Mouse (Mus musculus) CH12.LX (cell line): ENCODE measurements around the gene Fbrsl1. TPM values are rescaled to one million over a fixed set of nuclear protein-coding genes. Genes with fewer than 3 reads are reported as not detected.

Experiments used
- DNase-seq: peaks from one replicate; pipeline ENCODE4 v3.0.0-alpha.2; 2013; ENCODE audit errors: extremely low read depth
- H3K27ac ChIP-seq: 2 replicates; pipeline ENCODE4 v1.5.1; 2012; ENCODE audit warnings: low read depth, mild to moderate bottlenecking, control low read depth, moderate library complexity; ENCODE audit not compliant: insufficient read depth
- H3K27me3 ChIP-seq: replicated peaks from 2 replicates; pipeline ENCODE3; 2012; ENCODE audit warnings: inconsistent platforms
- H3K36me3 ChIP-seq, 2 experiments: replicated peaks in 1 of 2; 2 replicates each; pipeline versions ENCODE3 to v1.6.1; 2012; ENCODE audit warnings: inconsistent platforms in 1 of 2, low read length in 1 of 2, mild to moderate bottlenecking in 1 of 2, mixed read lengths in 1 of 2, moderate library complexity in 1 of 2; ENCODE audit not compliant: control insufficient read depth in 1 of 2, insufficient read depth in 1 of 2
- H3K4me1 ChIP-seq, 2 experiments: 2 replicates each; pipeline ENCODE4 v1.6.1; 2012; ENCODE audit warnings: inconsistent platforms in 1 of 2, moderate library complexity in 1 of 2; ENCODE audit not compliant: insufficient read depth in 2 of 2, control insufficient read depth in 1 of 2
- H3K4me2 ChIP-seq: 2 replicates; pipeline ENCODE4 v1.6.1; 2012; ENCODE audit warnings: low read depth, mild to moderate bottlenecking, control low read depth; ENCODE audit not compliant: poor library complexity, insufficient read depth, severe bottlenecking
- H3K4me3 ChIP-seq, 3 experiments: fragments of 150-350 bp in 1 of 3; sonication (generic) in 1 of 3; replicated peaks in 1 of 3; 2 replicates each; pipeline versions ENCODE3 to v1.5.1; 2011 to 2012; ENCODE audit warnings: low read depth in 2 of 3, low read length in 2 of 3, mild to moderate bottlenecking in 2 of 3, moderate library complexity in 2 of 3, control low read depth in 1 of 3, improper control_type of control experiment in 1 of 3, inconsistent platforms in 1 of 3, mixed read lengths in 1 of 3; ENCODE audit not compliant: poor library complexity in 1 of 3
- H3K79me2 ChIP-seq: replicated peaks from 2 replicates; pipeline ENCODE4 v1.6.1; 2012; ENCODE audit warnings: mild to moderate bottlenecking, moderate library complexity; ENCODE audit not compliant: control insufficient read depth, poor library complexity, insufficient read depth, severe bottlenecking; ENCODE audit errors: extremely low read depth
- H3K9ac ChIP-seq: 2 replicates; pipeline ENCODE4 v1.6.1; 2012; ENCODE audit warnings: low read depth, mild to moderate bottlenecking, control low read depth, moderate library complexity; ENCODE audit not compliant: insufficient read depth
- H3K9me3 ChIP-seq: replicated peaks from 2 replicates; pipeline ENCODE3; 2012; ENCODE audit warnings: low read length, inconsistent platforms, mixed read lengths
- BHLHE40 ChIP-seq: IDR thresholded peaks from 2 replicates; pipeline ENCODE4 v1.6.1; 2011; ENCODE audit warnings: mild to moderate bottlenecking, low read depth, low read length, improper control_type of control experiment
- CHD2 ChIP-seq: IDR thresholded peaks from 2 replicates; pipeline ENCODE4 v1.6.1; 2011; ENCODE audit warnings: low read length, improper control_type of control experiment
- CTCF ChIP-seq, 2 experiments: IDR thresholded peaks in 1 of 2; conservative IDR thresholded peaks in 1 of 2; 2 replicates each; pipeline ENCODE4 v1.5.1; 2011 to 2012; ENCODE audit warnings: low read depth in 2 of 2, low read length in 2 of 2, improper control_type of control experiment in 1 of 2, inconsistent platforms in 1 of 2, mild to moderate bottlenecking in 1 of 2, moderate library complexity in 1 of 2
- GABPA ChIP-seq: IDR thresholded peaks from 2 replicates; pipeline ENCODE4 v1.6.1; 2012; ENCODE audit warnings: low read depth, low read length, improper control_type of control experiment, inconsistent platforms; ENCODE audit not compliant: insufficient replicate concordance
- HCFC1 ChIP-seq: IDR thresholded peaks from 2 replicates; pipeline ENCODE4 v1.6.1; 2012; ENCODE audit warnings: low read depth, mild to moderate bottlenecking, inconsistent platforms, low read length, improper control_type of control experiment
- KAT2A ChIP-seq: IDR thresholded peaks from 2 replicates; pipeline ENCODE4 v1.6.1; 2012; ENCODE audit warnings: low read length, improper control_type of control experiment, inconsistent platforms; ENCODE audit not compliant: insufficient replicate concordance
- MAFK ChIP-seq: IDR thresholded peaks from 2 replicates; pipeline ENCODE4 v1.6.1; 2011; ENCODE audit warnings: low read length, improper control_type of control experiment; ENCODE audit not compliant: insufficient replicate concordance
- MAZ ChIP-seq: IDR thresholded peaks from 2 replicates; pipeline ENCODE4 v1.6.1; 2012; ENCODE audit warnings: low read depth, mild to moderate bottlenecking, inconsistent platforms, low read length, improper control_type of control experiment, moderate library complexity
- MEF2A ChIP-seq: IDR thresholded peaks from 2 replicates; pipeline ENCODE4 v1.6.1; 2014; ENCODE audit warnings: low read depth, mild to moderate bottlenecking, inconsistent platforms, low read length, improper control_type of control experiment, borderline replicate concordance
- MYC ChIP-seq: IDR thresholded peaks from 2 replicates; pipeline ENCODE4 v1.6.1; 2011; ENCODE audit warnings: low read depth, mild to moderate bottlenecking, improper control_type of control experiment, low read length
- PAX5 ChIP-seq: IDR thresholded peaks from 2 replicates; pipeline ENCODE4 v1.6.1; 2012; ENCODE audit warnings: low read length, inconsistent platforms, mixed read lengths
- POLR2AphosphoS2 ChIP-seq: IDR thresholded peaks from 2 replicates; pipeline ENCODE4 v1.6.1; 2011; ENCODE audit warnings: low read depth, low read length, improper control_type of control experiment
- RAD21 ChIP-seq: IDR thresholded peaks from 2 replicates; pipeline ENCODE4 v1.6.1; 2011; ENCODE audit warnings: low read depth, mild to moderate bottlenecking, low read length, improper control_type of control experiment, moderate library complexity
- RCOR1 ChIP-seq: conservative IDR thresholded peaks from 2 replicates; pipeline ENCODE4 v1.6.1; 2012; ENCODE audit warnings: low read depth, mild to moderate bottlenecking, inconsistent platforms, low read length, improper control_type of control experiment
- TBP ChIP-seq: conservative IDR thresholded peaks from 2 replicates; pipeline ENCODE4 v1.6.1; 2011; ENCODE audit warnings: low read depth, low read length, improper control_type of control experiment
- TCF12 ChIP-seq: IDR thresholded peaks from 2 replicates; pipeline ENCODE4 v1.6.1; 2014; ENCODE audit warnings: low read depth, mild to moderate bottlenecking, inconsistent platforms, low read length, improper control_type of control experiment
- USF2 ChIP-seq: conservative IDR thresholded peaks from 2 replicates; pipeline ENCODE4 v1.6.1; 2011; ENCODE audit warnings: low read depth, low read length, improper control_type of control experiment
- ZC3H11A ChIP-seq: IDR thresholded peaks from 2 replicates; pipeline ENCODE4 v1.6.1; 2012; ENCODE audit warnings: low read depth, mild to moderate bottlenecking, inconsistent platforms, low read length, improper control_type of control experiment
- ZKSCAN1 ChIP-seq: IDR thresholded peaks from 2 replicates; pipeline ENCODE4 v1.6.1; 2012; ENCODE audit warnings: low read depth, inconsistent platforms, low read length, improper control_type of control experiment, borderline replicate concordance
- ZMIZ1 ChIP-seq: IDR thresholded peaks from 2 replicates; pipeline ENCODE4 v1.6.1; 2012; ENCODE audit warnings: low read depth, mild to moderate bottlenecking, inconsistent platforms, low read length, improper control_type of control experiment
- ZNF384 ChIP-seq: IDR thresholded peaks from 2 replicates; pipeline ENCODE4 v1.6.1; 2012; ENCODE audit warnings: low read depth, low read length, improper control_type of control experiment, inconsistent platforms
- dilution Hi-C: fragments of 300-500 bp; cut with MboI; formaldehyde crosslinking; loops from 2 replicates; pipeline ENCODE4 v1.14.3; 2020; ENCODE audit warnings: low sequenced_read_pairs; ENCODE audit not compliant: extremely low pct_unique_long_range_greater_than_20kb, extremely low pct_ligation_motif_present
- in situ Hi-C: fragments of 300-500 bp; cut with MboI; formaldehyde crosslinking; loops from 3 replicates; pipeline ENCODE4 v1.14.3; 2019; ENCODE audit warnings: low sequenced_read_pairs, low pct_ligation_motif_present, low pct_unique_long_range_greater_than_20kb, mixed read lengths
- polyA plus RNA-seq: library from polyadenylated mRNA; unstranded; fragments of >175 nt; gene quantifications from 2 replicates; pipeline ENCODE4 v1.2.1, GENCODE M21; 2012; ENCODE audit warnings: low read depth; ENCODE audit not compliant: insufficient read length
- total RNA-seq, 2 experiments: library from RNA; depleted of rRNA; stranded (reverse); fragments of 300-350 nt in 1 of 2; fragments of >200 nt in 1 of 2; gene quantifications; 2 replicates each; pipeline ENCODE4 v1.2.3; 2012 to 2014

Gene Fbrsl1
- total and polyA plus RNA-seq, 3 experiments: 3.0 to 32.0 (median 9.8) TPM

GRCm38 (mm10) chr5:110384491-110384890, 63.8 kb downstream of the Fbrsl1 start:
- Histone ChIP-seq H3K4me3 (no peak overlapping the region), H3K4me1 (peaks cover 1 to 20% of the 10 kb centered on the region in 2 experiments), H3K27ac (no peak overlapping the region), H3K27me3 (no peaks in the 10 kb centered on the region), H3K9ac (no peak overlapping the region), H3K79me2 (no peaks in the 10 kb centered on the region), H3K9me3 (peaks cover 2% of the 10 kb centered on the region), H3K36me3 (peaks cover 0 to 16% of the 10 kb centered on the region in 2 experiments), H3K4me2 (no peak overlapping the region)
- DNase-seq: no peak
- dilution Hi-C loops (no loop called here), in situ Hi-C loops (loop anchor here (5.0 kb wide), 1 partner anchor 43 kb away; no protein-coding TSS in a partner anchor)
- TF ChIP-seq MEF2A (no peak), MYC (no peak), ZMIZ1 (no peak), ZKSCAN1 (no peak), TCF12 (no peak), ZC3H11A (no peak), CHD2 (no peak), POLR2AphosphoS2 (no peak), GABPA (no peak)

DNA sequence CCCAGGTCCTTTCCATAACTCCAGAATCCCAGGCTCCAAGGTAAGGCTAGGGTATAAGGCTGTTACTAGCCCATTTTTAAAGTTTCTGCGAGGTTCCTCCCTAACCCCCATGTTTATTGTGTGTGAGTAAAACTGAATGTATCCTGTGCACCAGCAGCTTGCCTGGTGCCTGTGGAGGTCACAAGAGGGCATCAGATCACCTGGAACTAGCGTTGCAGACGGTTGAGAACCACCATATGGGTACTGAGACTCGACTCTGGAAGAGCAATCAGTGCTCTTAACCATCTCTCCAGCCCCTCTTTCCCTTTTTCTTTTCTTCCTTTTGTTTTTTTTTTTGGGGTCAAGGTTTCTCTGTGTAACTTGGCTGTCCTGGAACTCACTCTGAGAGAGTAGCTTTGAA, 68.5 kb downstream of the Fbrsl1 start:
- H3K79me2 ChIP-seq: no peaks in the 10 kb centered on the region
- no peaks in the 10 kb centered on the region for H3K9me3 ChIP-seq
- no peak overlapping the region for H3K4me3 ChIP-seq
- TF ChIP-seq MAFK: no peak
- peak; percentile 16 for TF ChIP-seq RAD21
- no peak for TF ChIP-seq ZNF384
- no peak for TF ChIP-seq RCOR1
- TF ChIP-seq CTCF (conservative IDR thresholded peaks at IDR 0.05 in 1 of 2, IDR thresholded peaks at IDR 0.05 in 1 of 2; ENCODE audit: low read depth in 2 of 2, low read length in 2 of 2): peak in 1 of 2 experiments; percentile 26; a peak in 1 of 4 replicates
- H3K27me3 ChIP-seq: no peaks in the 10 kb centered on the region
- no peak overlapping the region for H3K9ac ChIP-seq
- peaks cover 0 to 9% of the 10 kb centered on the region in 2 experiments; a peak in 2 of 4 replicates for H3K4me1 ChIP-seq
- no peak for DNase-seq
- no peak overlapping the region for H3K27ac ChIP-seq
- dilution Hi-C loops (no loop called here), in situ Hi-C loops (loop anchor here (5.0 kb wide), 1 partner anchor 47 kb away; no protein-coding TSS in a partner anchor)
- H3K36me3 ChIP-seq: peaks cover 15 to 52% of the 10 kb centered on the region in 2 experiments
- H3K4me2 ChIP-seq: no peak overlapping the region

- Histone ChIP-seq H3K4me1 (peaks cover 0 to 7% of the 10 kb centered on the region in 2 experiments; a peak in 2 of 4 replicates), H3K27ac (no peak overlapping the region), H3K9ac (no peak overlapping the region), H3K79me2 (no peaks in the 10 kb centered on the region), H3K4me3 (no peak overlapping the region), H3K36me3 (peaks cover 15 to 57% of the 10 kb centered on the region in 2 experiments), H3K4me2 (no peak overlapping the region), H3K9me3 (no peaks in the 10 kb centered on the region), H3K27me3 (no peaks in the 10 kb centered on the region)
- DNase-seq: no peak
- dilution Hi-C loops (no loop called here), in situ Hi-C loops (no loop called here)
- TF ChIP-seq MAFK (no peak), GABPA (no peak), MEF2A (no peak), TCF12 (no peak), ZKSCAN1 (no peak), BHLHE40 (no peak), KAT2A (no peak), HCFC1 (no peak), USF2 (no peak), MAZ (no peak), TBP (no peak), PAX5 (no peak)
Measured at GRCm38 (mm10) chr5:110379086-110379485, 69.2 kb downstream of the Fbrsl1 start.
